Mouse (Mus musculus) gastrocnemius, postnatal 14 days (tissue): ENCODE measurements around the gene Rbms3. TPM values are rescaled to one million over a fixed set of nuclear protein-coding genes. Genes with fewer than 3 reads are reported as not detected.

Experiments
- DNase-seq: peaks from one replicate; pipeline ENCODE4 v3.0.0; 2021; ENCODE audit warnings: mixed read lengths
- intact Hi-C: fragments of 180-260 bp; cut with DNase I; formaldehyde crosslinking; loops from one replicate; pipeline ENCODE4 v1.15.1; 2025; ENCODE audit warnings: low total_unique reads
- total RNA-seq, 2 experiments: library from RNA; stranded (reverse); gene quantifications; 2 replicates each; pipeline ENCODE4 v1.2.3; 2021

The Rbms3 gene
- total RNA-seq, 2 experiments from 2014 or later = 14.3 to 17.7 TPM

- intact Hi-C loops = no loop called here
- no peak for DNase-seq
Measured at GRCm38 (mm10) chr9:116831386-116831785, 798.3 kb downstream of the Rbms3 start.

GRCm38 (mm10) chr9:116829929-116830328 lies 799.8 kb downstream of the Rbms3 start:
- intact Hi-C loops = no loop called here
- DNase-seq = no peak

- no peak for DNase-seq
- intact Hi-C loops = no loop called here
Measured at GRCm38 (mm10) chr9:116821601-116822000, 808.1 kb downstream of the Rbms3 start.

- intact Hi-C loops = no loop called here
- no peak for DNase-seq
Measured at GRCm38 (mm10) chr9:116817196-116817595, 812.5 kb downstream of the Rbms3 start.

- intact Hi-C loops = no loop called here
- no peak for DNase-seq
Measured at GRCm38 (mm10) chr9:116814495-116815094, 815.1 kb downstream of the Rbms3 start.

GRCm38 (mm10) chr9:116813396-116813795 lies 816.3 kb downstream of the Rbms3 start:
- intact Hi-C loops = no loop called here
- no peak for DNase-seq

GRCm38 (mm10) chr9:116809260-116809659 lies 820.5 kb downstream of the Rbms3 start:
- intact Hi-C loops = no loop called here
- no peak for DNase-seq

GRCm38 (mm10) chr9:116808401-116808800 lies 821.3 kb downstream of the Rbms3 start:
- no peak for DNase-seq
- intact Hi-C loops = no loop called here

- intact Hi-C loops = no loop called here
- DNase-seq = peak; percentile 31
Measured at GRCm38 (mm10) chr9:116807166-116808081, 822.3 kb downstream of the Rbms3 start.

- DNase-seq = no peak
- intact Hi-C loops = no loop called here
Measured at GRCm38 (mm10) chr9:116803292-116803731, 826.4 kb downstream of the Rbms3 start.

- intact Hi-C loops = no loop called here
- no peak for DNase-seq
Measured at GRCm38 (mm10) chr9:116802602-116803001, 827.1 kb downstream of the Rbms3 start.

- intact Hi-C loops = no loop called here
- DNase-seq = no peak
Measured at GRCm38 (mm10) chr9:116795240-116795955, 834.3 kb downstream of the Rbms3 start.

GRCm38 (mm10) chr9:116791850-116792249 lies 837.9 kb downstream of the Rbms3 start:
- intact Hi-C loops = no loop called here
- no peak for DNase-seq

- intact Hi-C loops = no loop called here
- no peak for DNase-seq
Measured at GRCm38 (mm10) chr9:116786136-116787046, 843.3 kb downstream of the Rbms3 start.

- intact Hi-C loops = no loop called here
- no peak for DNase-seq
Measured at GRCm38 (mm10) chr9:116771820-116772219, 857.9 kb downstream of the Rbms3 start.

GRCm38 (mm10) chr9:116769358-116770054 lies 860.2 kb downstream of the Rbms3 start:
- DNase-seq = no peak
- intact Hi-C loops = no loop called here

- intact Hi-C loops = no loop called here
- DNase-seq = no peak
Measured at GRCm38 (mm10) chr9:116762395-116763025, 867.2 kb downstream of the Rbms3 start.
